Mouse (Mus musculus) mesoderm, embryonic 11.5 days (tissue): ENCODE measurements around the gene Samd14.

Experiments used
- DNase-seq: peaks from one replicate; pipeline ENCODE4 v3.0.0-alpha.2; 2012; ENCODE audit warnings: low read depth, low spot score

The Samd14 gene

DNA sequence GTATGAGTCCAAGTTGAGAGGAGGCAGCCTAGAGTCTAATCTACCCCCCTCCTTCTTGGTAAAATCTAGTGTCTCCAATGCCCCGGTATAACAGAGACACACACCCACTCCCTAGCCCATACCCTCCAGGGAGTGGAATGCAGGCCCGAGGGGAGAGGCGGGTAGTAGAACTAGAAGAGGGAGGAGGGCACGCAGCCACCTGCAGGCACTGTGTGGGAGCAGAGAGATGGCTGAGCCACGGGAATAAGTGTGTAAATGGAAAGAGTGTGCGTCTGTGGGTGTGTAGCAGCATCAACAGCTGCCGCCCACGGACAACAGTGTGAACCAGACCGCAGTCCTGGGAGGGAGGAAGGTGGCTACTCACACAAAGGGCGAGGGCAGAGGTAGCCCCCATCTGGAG lies 25.2 kb downstream of the Samd14 start:
- no peak for DNase-seq

DNA sequence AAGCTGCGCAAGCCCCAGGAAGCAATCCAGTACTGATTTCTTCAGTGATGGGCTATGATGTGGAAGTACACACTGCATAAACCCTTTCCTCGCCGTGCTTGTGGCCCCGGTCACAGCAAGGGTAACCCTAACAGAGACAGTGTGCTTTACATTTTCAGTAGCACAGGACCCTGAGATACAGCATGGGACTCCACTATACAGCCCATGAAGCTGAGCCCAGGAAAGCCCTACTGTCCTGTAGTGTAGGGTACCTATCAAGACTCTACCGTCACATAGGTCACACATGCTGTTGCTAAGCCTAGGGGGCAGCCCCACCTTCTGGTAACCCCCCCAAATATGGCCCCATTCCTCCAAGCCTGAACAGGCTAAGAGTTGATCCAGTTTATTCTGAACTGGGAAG lies 26.8 kb downstream of the Samd14 start:
- no peak for DNase-seq

- DNase-seq: no peak
These were observed 27.6 kb downstream of the Samd14 start for GRCm38 (mm10) chr11:95037306-95037705.

- DNase-seq: no peak
These were observed 28.6 kb downstream of the Samd14 start for GRCm38 (mm10) chr11:95038156-95038817.

DNA sequence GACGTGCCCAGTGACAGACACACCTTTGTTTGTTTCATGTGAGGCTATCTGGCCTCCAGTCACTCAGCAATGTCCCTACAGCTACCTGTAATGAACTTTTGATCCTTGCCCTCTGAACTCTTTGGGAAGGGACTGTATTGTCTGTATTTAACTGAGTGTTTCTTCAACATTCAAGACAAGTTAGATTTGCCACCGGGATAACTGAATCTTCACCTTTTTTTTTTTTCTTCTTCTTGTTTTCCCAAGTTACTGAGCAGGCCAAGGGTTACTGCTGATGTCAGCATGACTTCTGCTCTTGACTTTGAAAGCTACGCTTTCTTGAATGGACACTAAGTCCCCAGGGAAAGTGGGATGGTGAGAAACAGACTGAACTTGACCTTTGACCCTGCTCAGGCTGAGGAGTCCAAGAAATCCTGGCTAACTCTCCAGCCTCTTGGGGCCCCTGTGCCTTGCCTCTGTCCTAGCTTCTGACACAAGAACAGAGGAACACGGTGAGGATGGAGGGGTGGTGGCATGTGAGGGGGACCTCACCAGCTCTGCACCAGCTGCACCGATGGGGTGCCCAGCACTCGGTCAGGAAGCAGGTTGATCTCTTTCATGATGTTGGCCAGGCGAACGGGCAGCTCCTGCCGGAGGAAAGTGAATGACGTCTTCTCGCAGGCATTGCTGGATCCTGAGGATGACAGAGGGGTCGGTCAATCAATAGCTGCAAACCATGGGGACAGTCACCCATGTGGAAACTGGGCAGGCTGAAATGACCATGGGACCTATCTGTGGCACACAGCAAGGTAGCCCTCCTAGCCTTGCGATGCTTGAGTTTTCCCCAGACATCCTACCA lies 29.4 kb downstream of the Samd14 start:
- no peak for DNase-seq

GRCm38 (mm10) chr11:95039766-95040165 lies 30.1 kb downstream of the Samd14 start:
- no peak for DNase-seq

DNA sequence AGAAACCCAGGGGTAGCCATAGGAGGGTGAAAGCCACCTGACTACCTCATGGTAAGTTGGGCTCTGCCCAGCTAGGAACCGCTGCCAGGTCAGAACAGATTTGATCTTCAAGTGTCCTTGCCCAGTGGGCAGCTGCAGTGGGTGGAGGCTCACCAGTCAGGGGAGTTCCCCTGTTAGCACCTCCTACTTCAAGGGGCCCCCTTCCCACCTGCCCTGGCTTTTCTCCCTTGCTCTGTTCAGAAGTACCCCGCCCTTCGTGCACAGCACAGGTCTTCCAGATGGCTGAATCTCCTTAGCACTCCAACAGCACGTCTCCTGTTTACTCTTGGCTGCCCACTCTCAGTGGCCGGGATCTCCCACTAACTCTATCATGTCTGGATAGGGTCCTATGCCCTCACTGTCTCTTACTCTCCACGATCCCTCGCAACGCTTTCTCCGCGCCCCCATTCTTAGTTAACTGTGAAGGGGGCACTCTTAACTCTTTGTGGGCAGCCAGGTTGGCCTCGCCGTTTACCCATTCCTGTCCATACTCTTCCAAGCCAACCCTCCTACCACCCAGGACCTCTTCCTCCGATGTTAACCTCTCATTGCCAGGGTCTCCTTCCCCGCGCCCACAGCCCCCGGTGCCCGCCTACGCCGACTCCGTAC lies 30.9 kb downstream of the Samd14 start:
- no peak for DNase-seq

DNA sequence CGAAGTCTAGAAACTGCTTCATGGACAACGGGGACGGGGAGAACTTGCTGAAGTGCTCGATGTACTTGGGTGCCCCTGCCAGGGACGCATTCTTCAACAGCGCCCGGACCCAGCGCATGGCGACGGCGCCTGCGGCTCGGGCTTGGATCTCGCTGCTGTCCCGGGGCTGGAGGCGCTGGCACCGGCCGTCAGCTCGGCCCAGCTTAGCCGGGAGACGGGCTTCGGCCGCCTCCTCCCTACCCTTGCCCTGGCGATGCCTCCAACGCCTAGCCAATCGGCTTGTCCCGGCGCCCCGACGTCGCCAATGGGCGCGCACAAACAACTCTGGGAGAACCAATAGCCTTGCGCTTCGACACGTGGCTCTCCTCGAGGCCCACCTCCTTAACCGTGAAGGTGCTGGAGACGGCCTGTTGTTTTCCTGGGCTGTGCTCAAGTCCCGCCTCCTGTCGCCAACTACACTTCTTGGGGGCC lies 31.5 kb downstream of the Samd14 start, which contains the start of gene Pdk2:
Gene Pdk2, minus strand, starts transcription at position 216 of the 471 bp plus-strand sequence.
- peak; percentile 98 for DNase-seq

GRCm38 (mm10) chr11:95042096-95042495 lies 32.4 kb downstream of the Samd14 start:
- peak; percentile 89 for DNase-seq

DNA sequence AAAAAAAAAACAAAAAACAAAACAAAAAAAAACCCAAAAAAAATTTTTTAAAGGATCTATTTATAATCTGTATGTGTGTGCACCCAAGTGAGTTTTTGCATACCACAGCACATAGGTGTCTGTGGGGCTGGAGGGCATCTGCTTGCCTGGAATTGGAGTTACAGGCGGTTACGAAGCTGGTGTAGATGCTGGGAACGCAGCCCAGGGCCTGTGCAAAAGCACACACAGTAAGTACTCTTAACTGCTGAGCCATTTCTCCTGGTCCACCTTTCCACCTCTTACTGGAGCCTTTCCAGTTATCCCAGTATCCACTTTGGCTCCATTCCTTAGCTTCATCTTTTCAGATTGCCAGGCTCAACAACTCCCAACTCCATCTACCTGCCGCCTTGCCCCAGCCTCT lies 33.4 kb downstream of the Samd14 start:
- DNase-seq: no peak

DNA sequence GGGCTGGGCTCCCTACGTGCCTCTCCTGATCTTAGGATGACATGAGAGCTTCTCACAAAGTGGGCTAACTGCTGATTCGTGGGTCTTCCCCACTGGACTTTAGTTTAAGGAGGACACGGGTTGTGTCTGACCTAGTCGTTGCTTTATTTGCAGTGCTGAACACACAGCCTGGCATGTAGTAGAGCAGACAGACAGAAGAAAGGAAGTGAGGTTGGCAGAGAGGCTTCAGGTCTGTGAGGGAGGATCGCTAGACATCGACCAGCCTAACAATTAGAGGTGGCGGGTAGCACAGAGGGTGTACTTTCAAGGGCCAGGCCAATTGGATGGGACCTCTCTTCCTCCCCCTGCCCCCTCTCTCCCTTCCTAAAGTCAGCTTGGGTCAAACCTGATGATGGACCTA lies 33.9 kb downstream of the Samd14 start:
- no peak for DNase-seq

DNA sequence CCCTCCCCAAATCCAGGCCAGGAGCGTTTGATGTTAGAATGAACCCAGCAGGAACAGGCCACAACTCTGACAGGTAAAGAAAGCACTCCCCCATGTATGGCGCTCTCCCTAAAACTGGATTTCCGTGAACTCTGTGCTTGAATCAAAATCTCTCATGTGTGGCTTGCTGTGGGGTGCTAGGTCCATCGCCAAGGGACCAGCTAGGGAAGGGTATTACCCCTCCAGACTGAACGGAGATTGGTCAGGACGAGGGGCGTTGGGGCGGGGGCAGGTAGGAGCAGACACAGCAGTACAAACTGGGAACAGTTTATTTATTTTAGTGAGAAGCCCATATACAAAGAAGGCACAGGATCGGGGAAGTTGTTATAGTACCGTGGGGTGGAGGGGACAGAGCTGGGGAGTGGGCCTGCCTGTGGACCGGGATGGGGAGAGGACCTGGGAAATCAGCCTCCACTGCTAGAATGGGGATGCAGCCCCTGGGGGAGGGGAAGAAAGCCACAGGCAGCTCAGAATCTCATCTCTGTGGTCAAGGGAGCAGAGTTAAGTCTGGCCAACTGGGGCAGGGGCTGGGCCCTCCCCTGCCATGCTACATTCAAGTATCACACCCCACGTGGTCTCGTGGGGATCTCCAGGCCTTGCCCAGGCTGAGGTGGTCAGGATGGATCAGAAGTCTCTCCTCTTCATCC lies 34.6 kb downstream of the Samd14 start:
- no peak for DNase-seq

- peak; percentile 84 for DNase-seq
These were observed 37.5 kb downstream of the Samd14 start for GRCm38 (mm10) chr11:95046980-95047680.

DNA sequence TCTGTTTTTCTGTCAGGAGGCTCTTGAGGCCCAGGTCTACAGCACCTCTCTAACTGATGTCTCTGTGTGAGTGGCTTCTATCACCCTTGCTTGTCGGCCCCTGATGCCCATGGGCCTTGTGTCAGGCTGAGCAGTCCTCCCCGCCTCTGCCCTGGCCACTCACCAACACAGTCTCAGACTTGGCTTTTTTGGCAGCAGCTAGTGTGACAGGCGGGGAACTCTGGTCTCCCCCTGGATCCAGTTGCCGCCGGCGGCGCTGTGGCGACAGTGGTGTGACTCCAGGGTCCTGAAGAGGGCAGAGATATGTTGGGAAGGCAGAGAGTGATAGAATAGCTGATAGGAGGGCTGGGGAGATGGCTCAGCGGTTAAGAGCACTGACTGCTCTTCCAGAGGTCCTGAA lies 43.4 kb downstream of the Samd14 start:
- no peak for DNase-seq

GRCm38 (mm10) chr11:95056768-95057501 lies 47.3 kb downstream of the Samd14 start:
- no peak for DNase-seq

- no peak for DNase-seq
These were observed 59.7 kb downstream of the Samd14 start for GRCm38 (mm10) chr11:95069226-95069957.

DNA sequence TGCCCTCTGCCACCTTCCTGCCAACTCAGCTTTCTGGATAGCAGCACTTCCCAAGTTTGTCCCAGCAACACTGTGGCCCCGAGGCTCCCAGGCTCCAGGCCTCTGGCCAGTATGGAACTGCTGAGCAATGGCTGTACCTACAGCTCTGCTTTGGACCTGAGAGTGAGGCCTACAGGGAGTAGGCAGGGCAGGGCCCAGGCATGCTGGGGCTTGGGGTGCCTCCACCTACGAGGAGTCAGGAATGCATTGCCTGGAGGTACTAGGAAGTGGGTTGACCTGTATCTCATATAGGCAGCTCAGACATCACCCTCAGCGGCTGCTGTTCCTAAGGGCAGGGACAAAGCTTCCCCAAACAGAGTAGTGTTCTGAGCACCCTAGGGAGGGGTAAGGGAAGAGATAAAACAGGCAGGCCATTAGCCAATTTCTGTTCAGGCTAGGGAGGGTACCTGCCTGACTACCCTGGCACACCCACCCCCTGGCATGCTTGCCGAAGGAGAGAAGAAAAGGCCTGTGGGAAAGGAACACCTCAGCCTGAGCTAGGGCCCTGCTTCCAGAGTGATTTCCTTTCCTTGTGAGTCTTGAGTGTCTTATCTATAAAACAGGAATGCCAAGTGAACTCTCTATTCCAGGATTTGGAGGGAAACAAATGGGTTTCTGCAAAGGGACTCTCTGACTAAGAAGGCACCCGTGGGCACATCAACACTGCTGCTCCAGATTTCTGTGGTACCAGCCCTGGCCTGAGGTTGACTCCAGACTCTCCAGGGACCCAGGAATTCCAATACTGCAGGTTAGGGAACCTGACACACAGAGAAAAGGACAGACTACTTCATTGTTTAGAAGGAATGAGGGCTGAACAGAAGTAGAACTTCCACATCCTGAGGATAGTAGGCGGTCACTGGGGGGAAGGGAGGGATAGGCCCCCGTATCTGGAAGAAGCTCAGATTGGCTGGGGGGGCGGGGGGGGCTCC lies 60.7 kb downstream of the Samd14 start:
- no peak for DNase-seq

GRCm38 (mm10) chr11:95071266-95071665 lies 61.6 kb downstream of the Samd14 start:
- DNase-seq: no peak

DNA sequence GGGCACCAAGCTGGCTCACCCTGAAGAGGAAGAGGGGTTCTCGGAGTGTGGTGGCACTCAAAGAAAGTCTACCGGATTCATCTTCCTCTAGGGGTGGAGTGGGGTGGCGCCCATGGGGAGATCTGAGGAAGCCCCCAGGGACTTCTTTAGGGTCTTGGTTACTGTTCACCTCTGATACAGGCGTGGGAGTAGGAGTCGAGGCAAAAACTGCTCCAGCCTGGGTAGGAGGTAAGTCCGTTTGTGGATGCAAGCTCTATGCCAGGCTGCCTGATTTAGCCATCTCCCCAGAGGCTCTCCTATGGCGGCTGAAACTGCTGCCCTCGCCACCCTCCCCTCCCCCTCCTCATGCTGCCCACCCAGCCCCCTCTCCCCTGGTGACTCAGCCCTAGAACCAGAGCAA lies 62.5 kb downstream of the Samd14 start:
- no peak for DNase-seq
